Comparison of ENCODE assay signal across 9 mouse cellular contexts in the genomic region with DNA sequence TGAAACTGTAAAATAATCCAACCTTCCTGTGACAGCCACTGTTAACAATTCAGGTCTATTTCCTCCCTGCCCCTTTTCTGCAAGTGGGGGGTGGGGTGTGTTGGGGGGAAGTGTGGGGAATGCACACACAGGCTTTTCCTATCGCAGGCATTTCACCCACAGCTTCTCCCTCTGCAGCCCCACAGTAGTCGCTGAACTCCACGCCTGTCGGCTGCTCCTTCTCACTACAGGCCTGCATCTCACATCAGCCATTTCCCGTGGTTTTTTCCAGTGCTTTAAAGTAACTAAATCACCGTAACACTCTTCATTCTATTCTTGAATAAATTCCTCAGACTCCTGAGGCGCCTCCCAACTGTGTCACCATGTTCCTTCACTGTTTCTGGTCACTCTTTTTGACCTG. TPM values are rescaled to one million over a fixed set of nuclear protein-coding genes. Genes with fewer than 3 reads are reported as not detected.
DNase-seq lines count a peak whose midpoint lies in the region; ATAC-seq lines count a peak whose summit lies in the region.
"Had no signal": no experiment of that assay in that cellular context is flagged by ENCODE, and none has a peak within 500 bp of the region (broad histone marks: within the 10 kb centered on the region; RNA-seq: fewer than 3 reads in every experiment).

No protein-coding gene starts in this region.

- no peaks in the 10 kb centered on the region for H3K36me3 ChIP-seq in heart, embryonic 15.5 days
- H3K36me3 ChIP-seq in embryonic facial prominence, embryonic 11.5 days (replicated peaks; ENCODE audit: control insufficient read depth, insufficient read depth, low read depth, low read length): no peaks in the 10 kb centered on the region
- H3K36me3 ChIP-seq in hindbrain, embryonic 16.5 days (ENCODE audit: control insufficient read depth, insufficient read depth, low read length): no peaks in the 10 kb centered on the region
- no peaks in the 10 kb centered on the region for H3K36me3 ChIP-seq in midbrain, embryonic 12.5 days

- no peaks in the 10 kb centered on the region for H3K9me3 ChIP-seq in heart, embryonic 15.5 days (replicated peaks)
- H3K9me3 ChIP-seq in embryonic facial prominence, embryonic 11.5 days (replicated peaks; ENCODE audit: control insufficient read depth, low read length): no peaks in the 10 kb centered on the region
- no peaks in the 10 kb centered on the region for H3K9me3 ChIP-seq in hindbrain, embryonic 16.5 days (ENCODE audit: control insufficient read depth, low read length)
- no peaks in the 10 kb centered on the region for H3K9me3 ChIP-seq in midbrain, embryonic 12.5 days

- peaks cover 90% of the 10 kb centered on the region for H3K4me1 ChIP-seq in heart, embryonic 15.5 days (replicated peaks)
- H3K4me1 ChIP-seq in embryonic facial prominence, embryonic 11.5 days (ENCODE audit: control insufficient read depth, insufficient read depth, low read length): peaks cover 19% of the 10 kb centered on the region
- H3K4me1 ChIP-seq in hindbrain, embryonic 16.5 days (ENCODE audit: control insufficient read depth, insufficient read depth, low read depth, low read length): peaks cover 28% of the 10 kb centered on the region
- H3K4me1 ChIP-seq in midbrain, embryonic 12.5 days: peaks cover 34% of the 10 kb centered on the region

- DNase-seq in heart, adult 18-20 months: no peak
- peak; percentile 24 for DNase-seq in embryonic facial prominence, embryonic 11.5 days (ENCODE audit: low spot score)
- DNase-seq in adrenal gland, adult 18-20 months (ENCODE audit: low spot score in 2 of 2): no peak
- no peak for DNase-seq in cerebellum, postnatal 36 days
- DNase-seq: cerebellum, adult 11 months had no signal

- H3K4me3 ChIP-seq in heart, embryonic 15.5 days: peak overlapping the region; percentile 10; the same call in 1 of the 2 replicates
- no peak overlapping the region for H3K4me3 ChIP-seq in embryonic facial prominence, embryonic 11.5 days (ENCODE audit: low read depth, low read length)
- H3K4me3 ChIP-seq in hindbrain, embryonic 16.5 days (ENCODE audit: low read length): no peak overlapping the region
- no peak overlapping the region for H3K4me3 ChIP-seq in midbrain, embryonic 12.5 days

- no peak for ATAC-seq in heart, embryonic 15.5 days (replicated peaks; ENCODE audit: insufficient number of reproducible peaks, insufficient read depth, low FRiP score, low read depth)
- ATAC-seq in embryonic facial prominence, embryonic 11.5 days (replicated peaks; ENCODE audit: insufficient number of reproducible peaks, low FRiP score, low TSS enrichment, low read depth): no peak
- ATAC-seq in hindbrain, embryonic 16.5 days: no peak
- no peak for ATAC-seq in midbrain, embryonic 12.5 days (ENCODE audit: low FRiP score, low read depth)
- ATAC-seq in megakaryocyte, adult 5-6 weeks (ENCODE audit: poor library complexity, severe bottlenecking): no peak

- WGBS in heart, embryonic 15.5 days: 13% methylated on average over 7 of the region's 7 CpGs
- WGBS in embryonic facial prominence, embryonic 11.5 days: 22% methylated on average over 7 of the region's 7 CpGs
- WGBS in hindbrain, embryonic 16.5 days: 12% methylated on average over 7 of the region's 7 CpGs
- WGBS in midbrain, embryonic 12.5 days: 12% methylated on average over 7 of the region's 7 CpGs

- H3K27ac ChIP-seq in heart, embryonic 15.5 days: peak overlapping the region; percentile 77
- no peak overlapping the region for H3K27ac ChIP-seq in embryonic facial prominence, embryonic 11.5 days (replicated peaks; ENCODE audit: low read depth, low read length)
- no peak overlapping the region for H3K27ac ChIP-seq in hindbrain, embryonic 16.5 days (ENCODE audit: low read depth, low read length)
- H3K27ac ChIP-seq in midbrain, embryonic 12.5 days (replicated peaks): peak overlapping the region; percentile 25; the same call in 1 of the 2 replicates

- H3K27me3 ChIP-seq in heart, embryonic 15.5 days: no peaks in the 10 kb centered on the region
- no peaks in the 10 kb centered on the region for H3K27me3 ChIP-seq in embryonic facial prominence, embryonic 11.5 days (ENCODE audit: control insufficient read depth, insufficient read depth, low read length)
- no peaks in the 10 kb centered on the region for H3K27me3 ChIP-seq in hindbrain, embryonic 16.5 days (replicated peaks; ENCODE audit: control insufficient read depth, insufficient read depth, low read length)
- H3K27me3 ChIP-seq in midbrain, embryonic 12.5 days: peaks cover 69% of the 10 kb centered on the region

- H3K9ac ChIP-seq in heart, embryonic 15.5 days: peak overlapping the region; percentile 14; the same call in 1 of the 2 replicates
- no peak overlapping the region for H3K9ac ChIP-seq in embryonic facial prominence, embryonic 11.5 days (replicated peaks; ENCODE audit: low read length)
- H3K9ac ChIP-seq in hindbrain, embryonic 16.5 days (ENCODE audit: low read depth, low read length): peak overlapping the region; percentile 30; the same call in 1 of the 2 replicates
- 0 out of 2 replicates have a peak overlapping the region, but pooled peaks have one; percentile 1 for H3K9ac ChIP-seq in midbrain, embryonic 12.5 days (replicated peaks)

- peak overlapping the region; percentile 46 for H3K4me2 ChIP-seq in heart, embryonic 15.5 days
- H3K4me2 ChIP-seq in embryonic facial prominence, embryonic 11.5 days (ENCODE audit: low read depth, low read length): no peak overlapping the region
- H3K4me2 ChIP-seq in hindbrain, embryonic 16.5 days (ENCODE audit: low read length): no peak overlapping the region
- H3K4me2 ChIP-seq in midbrain, embryonic 12.5 days (replicated peaks): peak overlapping the region; percentile 46

RNA-seq across cellular contexts. Expression of gene Shb, which starts 17.9 kb away (rescaled TPM):
- polyA plus RNA-seq in heart, embryonic 15.5 days (2015; fragmentation: Nextera tagmentation; extraction: Ambion mirVana): 8.6 and 10.7 TPM in 2 replicates
- 10 to 100 TPM; 32.5 to 45.3 TPM for total RNA-seq in heart, adult 18-20 months (2021)
- polyA plus RNA-seq in embryonic facial prominence, embryonic 11.5 days (2014; fragmentation: Nextera tagmentation; extraction: Ambion mirVana): 5.8 and 7.5 TPM in 2 replicates
- polyA plus RNA-seq in hindbrain, embryonic 16.5 days (2015; fragmentation: Nextera tagmentation; extraction: Ambion mirVana): 2.6 and 3.8 TPM in 2 replicates
- polyA plus RNA-seq in midbrain, embryonic 12.5 days (2016; fragmentation: Nextera tagmentation; extraction: Ambion mirVana): 4.9 and 5.8 TPM in 2 replicates
- 100 to 1,000 TPM in 1 of 2 experiments, 10 to 100 TPM in 1; 75.3 to 151 TPM for total RNA-seq in adrenal gland, adult 18-20 months (2021)
- 3.7 and 3.9 TPM in 2 replicates for total RNA-seq in megakaryocyte, adult 5-6 weeks (2015)
- total RNA-seq in megakaryocyte, adult 5-6 weeks (2017): 1.8 and 3.3 TPM in 2 replicates

Comparison
In these comparisons a context has a peak if more than half of its experiments do, and no peak if none do; other contexts are left out.
1. H3K27ac ChIP-seq: peak in heart, embryonic 15.5 days (single experiment) and midbrain, embryonic 12.5 days (single experiment); none in embryonic facial prominence, embryonic 11.5 days (single experiment) and hindbrain, embryonic 16.5 days (single experiment).
2. H3K4me2 ChIP-seq: peak in heart, embryonic 15.5 days (single experiment) and midbrain, embryonic 12.5 days (single experiment); none in embryonic facial prominence, embryonic 11.5 days (single experiment) and hindbrain, embryonic 16.5 days (single experiment).